In genomic region chr15:5811958-5812357, GRCm38 (mm10) we compare ENCODE assay signal across 22 mouse cellular contexts.
DNase-seq lines count a peak whose midpoint lies in the region; ATAC-seq and TF ChIP-seq lines count a peak whose summit lies in the region.
"Had no signal": no experiment of that assay in that cellular context is flagged by ENCODE, and none has a peak within 500 bp of the region (broad histone marks: within the 10 kb centered on the region; RNA-seq: fewer than 3 reads in every experiment).

No protein-coding gene starts in this region.

- 88% methylated on average over 1 of the region's 1 CpGs for WGBS in hindbrain, embryonic 11.5 days
- 79% methylated on average over 1 of the region's 1 CpGs for WGBS in hindbrain, postnatal 0 days
- 82% methylated on average over 1 of the region's 1 CpGs for WGBS in lung, embryonic 14.5 days
- 83% methylated on average over 1 of the region's 1 CpGs for WGBS in midbrain, embryonic 13.5 days
- WGBS in midbrain, postnatal 0 days = 85% methylated on average over 1 of the region's 1 CpGs

- DNase-seq in hindbrain, embryonic 11.5 days (ENCODE audit: low spot score) = no peak
- DNase-seq in hindbrain, postnatal 0 days (ENCODE audit: low spot score) = no peak
- DNase-seq in lung, embryonic 14.5 days = no peak
- no peak for DNase-seq in lung, postnatal 14 days
- DNase-seq in midbrain, postnatal 0 days (ENCODE audit: low spot score) = no peak
- DNase-seq: adrenal gland, adult 8-10 months; adrenal gland, postnatal 36 days; cerebellum, adult 18-20 months; cerebellum, adult 9-10 months; cerebellum, postnatal 14 days; gastrocnemius, postnatal 10 days; gastrocnemius, postnatal 36 days; heart, adult 2 months; heart, postnatal 14 days; heart, postnatal 4 days had no signal

- ATAC-seq in hindbrain, embryonic 11.5 days (ENCODE audit: low FRiP score) = peak; percentile 19; the same call in 1 of the 2 replicates
- no peak for ATAC-seq in hindbrain, postnatal 0 days
- peak; percentile 22; the same call in 1 of the 2 replicates for ATAC-seq in lung, embryonic 14.5 days (ENCODE audit: insufficient read depth)
- ATAC-seq in midbrain, embryonic 13.5 days = 0 out of 2 replicates have a peak, but pooled peaks have one; percentile 55
- no peak for ATAC-seq in midbrain, postnatal 0 days (ENCODE audit: low FRiP score)
- ATAC-seq: activated CD4-positive, CD25-positive, alpha-beta regulatory T cell, adult 4 months; forebrain, embryonic 13.5 days; forebrain, embryonic 16.5 days had no signal

- H3K27me3 ChIP-seq in hindbrain, embryonic 11.5 days (ENCODE audit: control insufficient read depth, insufficient read depth, low read length) = no peaks in the 10 kb centered on the region
- H3K27me3 ChIP-seq in hindbrain, postnatal 0 days (ENCODE audit: insufficient read depth, low read length) = no peaks in the 10 kb centered on the region
- H3K27me3 ChIP-seq in lung, embryonic 14.5 days (ENCODE audit: insufficient read depth, low read length) = no peaks in the 10 kb centered on the region
- H3K27me3 ChIP-seq in midbrain, embryonic 13.5 days = no peaks in the 10 kb centered on the region
- no peaks in the 10 kb centered on the region for H3K27me3 ChIP-seq in midbrain, postnatal 0 days (ENCODE audit: insufficient read depth, low read length)
- H3K27me3 ChIP-seq: forebrain, embryonic 13.5 days; heart, embryonic 13.5 days had no signal

- no peaks in the 10 kb centered on the region for H3K36me3 ChIP-seq in hindbrain, embryonic 11.5 days (ENCODE audit: control insufficient read depth, insufficient read depth, low read length)
- no peaks in the 10 kb centered on the region for H3K36me3 ChIP-seq in hindbrain, postnatal 0 days (ENCODE audit: insufficient read depth, low read length)
- H3K36me3 ChIP-seq in lung, embryonic 14.5 days (ENCODE audit: insufficient read depth) = no peaks in the 10 kb centered on the region
- H3K36me3 ChIP-seq in midbrain, embryonic 13.5 days = no peaks in the 10 kb centered on the region
- no peaks in the 10 kb centered on the region for H3K36me3 ChIP-seq in midbrain, postnatal 0 days (ENCODE audit: insufficient read depth, low read length)
- H3K36me3 ChIP-seq: forebrain, embryonic 10.5 days; heart, embryonic 10.5 days; heart, embryonic 13.5 days had no signal

- no peak overlapping the region for H3K9ac ChIP-seq in hindbrain, embryonic 11.5 days (ENCODE audit: low read depth, low read length)
- H3K9ac ChIP-seq in hindbrain, postnatal 0 days (replicated peaks; ENCODE audit: low read length) = no peak overlapping the region
- no peak overlapping the region for H3K9ac ChIP-seq in lung, embryonic 14.5 days
- no peak overlapping the region for H3K9ac ChIP-seq in midbrain, embryonic 13.5 days (replicated peaks)
- H3K9ac ChIP-seq in midbrain, postnatal 0 days (replicated peaks; ENCODE audit: low read length, poor library complexity, severe bottlenecking) = no peak overlapping the region
- H3K9ac ChIP-seq: forebrain, embryonic 13.5 days; heart, embryonic 13.5 days had no signal

- TF ChIP-seq CTCF in hindbrain, postnatal 0 days (IDR thresholded peaks at IDR 0.05; ENCODE audit: low read depth) = no peak
- TF ChIP-seq CTCF in lung, embryonic 14.5 days (IDR thresholded peaks at IDR 0.05; ENCODE audit: low read depth) = no peak
- TF ChIP-seq CTCF in midbrain, postnatal 0 days (IDR thresholded peaks at IDR 0.05) = no peak

- no peaks in the 10 kb centered on the region for H3K9me3 ChIP-seq in hindbrain, embryonic 11.5 days (ENCODE audit: control insufficient read depth, low read length)
- no peaks in the 10 kb centered on the region for H3K9me3 ChIP-seq in hindbrain, postnatal 0 days (ENCODE audit: low read length)
- no peaks in the 10 kb centered on the region for H3K9me3 ChIP-seq in lung, embryonic 14.5 days (ENCODE audit: low read depth, low read length)
- no peaks in the 10 kb centered on the region for H3K9me3 ChIP-seq in midbrain, embryonic 13.5 days
- no peaks in the 10 kb centered on the region for H3K9me3 ChIP-seq in midbrain, postnatal 0 days (ENCODE audit: low read length)
- H3K9me3 ChIP-seq: forebrain, embryonic 10.5 days; forebrain, embryonic 13.5 days; heart, embryonic 10.5 days; heart, embryonic 13.5 days had no signal

- no peak overlapping the region for H3K27ac ChIP-seq in hindbrain, embryonic 11.5 days (ENCODE audit: low read depth, low read length)
- H3K27ac ChIP-seq in hindbrain, postnatal 0 days = no peak overlapping the region
- no peak overlapping the region for H3K27ac ChIP-seq in lung, embryonic 14.5 days (ENCODE audit: low read depth)
- no peak overlapping the region for H3K27ac ChIP-seq in midbrain, embryonic 13.5 days
- no peak overlapping the region for H3K27ac ChIP-seq in midbrain, postnatal 0 days (ENCODE audit: low read depth, low read length)
- H3K27ac ChIP-seq: forebrain, embryonic 10.5 days; forebrain, embryonic 13.5 days; heart, adult 2 months; heart, embryonic 10.5 days; heart, embryonic 13.5 days had no signal

- no peak overlapping the region for H3K4me3 ChIP-seq in hindbrain, embryonic 11.5 days (ENCODE audit: low read depth, low read length)
- no peak overlapping the region for H3K4me3 ChIP-seq in hindbrain, postnatal 0 days (ENCODE audit: low read length)
- H3K4me3 ChIP-seq in lung, embryonic 14.5 days (ENCODE audit: low read depth, low read length) = no peak overlapping the region
- no peak overlapping the region for H3K4me3 ChIP-seq in midbrain, embryonic 13.5 days (replicated peaks)
- no peak overlapping the region for H3K4me3 ChIP-seq in midbrain, postnatal 0 days (ENCODE audit: low read depth, low read length)
- H3K4me3 ChIP-seq: forebrain, embryonic 10.5 days; forebrain, embryonic 13.5 days; heart, adult 2 months; heart, embryonic 10.5 days; heart, embryonic 13.5 days had no signal

- no peak overlapping the region for H3K4me2 ChIP-seq in hindbrain, embryonic 11.5 days (replicated peaks; ENCODE audit: low read depth, low read length)
- no peak overlapping the region for H3K4me2 ChIP-seq in hindbrain, postnatal 0 days (ENCODE audit: low read depth, low read length)
- no peak overlapping the region for H3K4me2 ChIP-seq in lung, embryonic 14.5 days
- H3K4me2 ChIP-seq in midbrain, embryonic 13.5 days (replicated peaks) = no peak overlapping the region
- H3K4me2 ChIP-seq in midbrain, postnatal 0 days (ENCODE audit: low read depth, low read length, poor library complexity, severe bottlenecking) = no peak overlapping the region
- H3K4me2 ChIP-seq: forebrain, embryonic 13.5 days; heart, embryonic 13.5 days had no signal

- H3K4me1 ChIP-seq in hindbrain, embryonic 11.5 days (replicated peaks; ENCODE audit: control insufficient read depth, insufficient read depth, low read length) = no peaks in the 10 kb centered on the region
- H3K4me1 ChIP-seq in hindbrain, postnatal 0 days (ENCODE audit: insufficient read depth, low read length) = no peaks in the 10 kb centered on the region
- no peaks in the 10 kb centered on the region for H3K4me1 ChIP-seq in lung, embryonic 14.5 days (ENCODE audit: insufficient read depth)
- H3K4me1 ChIP-seq in midbrain, embryonic 13.5 days (replicated peaks) = no peaks in the 10 kb centered on the region
- no peaks in the 10 kb centered on the region for H3K4me1 ChIP-seq in midbrain, postnatal 0 days (ENCODE audit: insufficient read depth, low read length)
- H3K4me1 ChIP-seq: forebrain, embryonic 10.5 days; forebrain, embryonic 13.5 days; heart, embryonic 10.5 days had no signal

Comparison
In these comparisons a context has a peak if more than half of its experiments do, and no peak if none do; other contexts are left out.
1. ATAC-seq: peak in hindbrain, embryonic 11.5 days (single experiment), lung, embryonic 14.5 days (single experiment) and midbrain, embryonic 13.5 days (single experiment); none in hindbrain, postnatal 0 days (single experiment) and midbrain, postnatal 0 days (single experiment).